Mouse (Mus musculus): Measurements from ENCODE around the gene Ttll11. TPM values are rescaled to one million over a fixed set of nuclear protein-coding genes. Genes with fewer than 3 reads are reported as not detected.

The Ttll11 gene
- total and polyA plus RNA-seq, 3 experiments, result 2.1 to 6.1 (median 4.0) TPM

- no peak for DNase-seq
These were observed 13.7 kb downstream of the Ttll11 start for GRCm38 (mm10) chr2:35965883-35966513.

GRCm38 (mm10) chr2:35963280-35963679 lies 16.4 kb downstream of the Ttll11 start:
- no peak for DNase-seq

GRCm38 (mm10) chr2:35961593-35962127 lies 18.1 kb downstream of the Ttll11 start:
- no peak for DNase-seq

- DNase-seq, result no peak
These were observed 22.1 kb downstream of the Ttll11 start for GRCm38 (mm10) chr2:35957471-35958140.

GRCm38 (mm10) chr2:35955211-35955610 lies 24.5 kb downstream of the Ttll11 start:
- no peak for DNase-seq

GRCm38 (mm10) chr2:35952187-35952958 lies 27.3 kb downstream of the Ttll11 start:
- DNase-seq, result no peak

- DNase-seq, result no peak
These were observed 34.8 kb downstream of the Ttll11 start for GRCm38 (mm10) chr2:35944896-35945295.

- peak; percentile 13 for DNase-seq
These were observed 36.8 kb downstream of the Ttll11 start for GRCm38 (mm10) chr2:35942960-35943359.

- no peak for DNase-seq
These were observed 44.7 kb downstream of the Ttll11 start for GRCm38 (mm10) chr2:35935045-35935444.

GRCm38 (mm10) chr2:35933116-35933515 lies 46.6 kb downstream of the Ttll11 start:
- DNase-seq, result no peak

GRCm38 (mm10) chr2:35931619-35932018 lies 48.1 kb downstream of the Ttll11 start:
- no peak for DNase-seq

GRCm38 (mm10) chr2:35930498-35931149 lies 49.1 kb downstream of the Ttll11 start:
- DNase-seq, result peak; percentile 73

GRCm38 (mm10) chr2:35928133-35928532 lies 51.6 kb downstream of the Ttll11 start:
- no peak for DNase-seq

GRCm38 (mm10) chr2:35924947-35925346 lies 54.8 kb downstream of the Ttll11 start:
- peak; percentile 74 for DNase-seq

GRCm38 (mm10) chr2:35922956-35923355 lies 56.8 kb downstream of the Ttll11 start:
- no peak for DNase-seq

GRCm38 (mm10) chr2:35912090-35912489 lies 67.6 kb downstream of the Ttll11 start:
- no peak for DNase-seq

- peak; percentile 14 for DNase-seq
These were observed 68.0 kb downstream of the Ttll11 start for GRCm38 (mm10) chr2:35911675-35912074.

- no peak for DNase-seq
These were observed 69.0 kb downstream of the Ttll11 start for GRCm38 (mm10) chr2:35910740-35911139.

- no peak for DNase-seq
These were observed 70.4 kb downstream of the Ttll11 start for GRCm38 (mm10) chr2:35909353-35909752.

GRCm38 (mm10) chr2:35907578-35907977 lies 72.1 kb downstream of the Ttll11 start:
- DNase-seq, result no peak

GRCm38 (mm10) chr2:35906174-35906798 lies 73.4 kb downstream of the Ttll11 start:
- DNase-seq, result peak; percentile 78

- DNase-seq, result peak; percentile 20
These were observed 78.9 kb downstream of the Ttll11 start for GRCm38 (mm10) chr2:35900845-35901244.

Measured in adrenal gland, adult 2 months (tissue).